Mouse (Mus musculus) neural tube, embryonic 13.5 days (tissue): ENCODE data around the gene Fkbp15. TPM values are rescaled to one million over a fixed set of nuclear protein-coding genes. Genes with fewer than 3 reads are reported as not detected.
"Not testable (repeated sequence)": the region's sequence is repeated elsewhere in the genome, so short reads cannot be mapped to it uniquely, and the experiment has no call there.

ENCODE experiments used
- ATAC-seq: fragments of 200-750 bp; cut with Nextera tagmentation; 2 replicates; pipeline ENCODE4 v1.8.0; 2017; ENCODE audit warnings: low read depth, mild to moderate bottlenecking, moderate TSS enrichment, moderate library complexity
- H3K27ac ChIP-seq: fragments of 300-500 bp; sonication (generic); replicated peaks from 2 replicates; pipeline ENCODE4 v1.5.1; 2015; ENCODE audit warnings: moderate library complexity, mild to moderate bottlenecking, inconsistent platforms
- H3K27me3 ChIP-seq: fragments of 300-500 bp; sonication (generic); 2 replicates; pipeline ENCODE4 v1.6.1; 2015; ENCODE audit warnings: mild to moderate bottlenecking, inconsistent platforms
- H3K36me3 ChIP-seq: fragments of 300-500 bp; sonication (generic); 2 replicates; pipeline ENCODE4 v1.6.1; 2015; ENCODE audit warnings: mild to moderate bottlenecking, inconsistent platforms
- H3K4me1 ChIP-seq: fragments of 300-500 bp; sonication (generic); replicated peaks from 2 replicates; pipeline ENCODE4 v1.6.1; 2015; ENCODE audit warnings: inconsistent platforms
- H3K4me2 ChIP-seq: fragments of 300-500 bp; sonication (generic); 2 replicates; pipeline ENCODE4 v1.6.1; 2015; ENCODE audit warnings: inconsistent platforms, mild to moderate bottlenecking, moderate library complexity
- H3K4me3 ChIP-seq: fragments of 300-500 bp; sonication (generic); 2 replicates; pipeline ENCODE4 v1.5.1; 2015; ENCODE audit warnings: mild to moderate bottlenecking, inconsistent platforms
- H3K9ac ChIP-seq: fragments of 300-500 bp; sonication (generic); 2 replicates; pipeline ENCODE4 v1.6.1; 2015; ENCODE audit warnings: moderate library complexity, mild to moderate bottlenecking, inconsistent platforms
- H3K9me3 ChIP-seq: fragments of 300-500 bp; sonication (generic); 2 replicates; pipeline ENCODE4 v1.6.1; 2016; ENCODE audit warnings: inconsistent platforms
- WGBS: fragments of 180-500 bp; shearing (Covaris S2); methylation state at CpG from one replicate; pipeline ENCODE4 v1.1.7; 2015; 5-methylcytosine and 5-hydroxymethylcytosine counted together
- polyA plus RNA-seq: library from polyadenylated mRNA; unstranded; fragments of >200 nt; fragmentation: Nextera tagmentation; extraction: Ambion mirVana; gene quantifications from 2 replicates; pipeline ENCODE4 v1.2.1, GENCODE M21; 2015

Gene Fkbp15
- polyA plus RNA-seq, 1 experiment from 2014 or later, result 24.8 TPM

DNA sequence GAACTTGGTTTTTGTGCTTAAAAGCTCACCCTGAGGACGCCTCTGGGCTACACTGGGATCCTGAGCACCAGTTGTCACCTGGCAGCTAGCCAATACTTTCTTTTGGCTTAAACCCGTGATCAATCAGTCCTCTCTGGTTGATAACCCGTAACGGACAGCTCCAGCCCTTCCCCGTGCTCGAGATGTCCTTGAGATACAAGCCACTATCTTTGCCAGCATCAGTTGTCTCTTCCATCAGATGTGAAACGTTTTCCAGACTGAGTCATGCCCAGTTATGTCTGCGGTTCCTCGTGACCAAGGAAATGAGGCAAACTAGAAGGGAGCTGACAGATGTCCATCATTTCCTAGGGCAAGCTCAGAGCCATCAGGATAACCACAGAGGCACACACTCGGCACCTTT, 93.2 kb downstream of the Fkbp15 start:
- H3K4me1 ChIP-seq, result no peaks in the 10 kb centered on the region
- ATAC-seq, result no peak
- 81% methylated on average over 10 of the region's 10 CpGs for WGBS
- H3K27ac ChIP-seq, result no peak overlapping the region
- H3K9ac ChIP-seq, result no peak overlapping the region
- no peaks in the 10 kb centered on the region for H3K27me3 ChIP-seq
- H3K4me2 ChIP-seq, result no peak overlapping the region
- H3K9me3 ChIP-seq, result no peaks in the 10 kb centered on the region
- no peak overlapping the region for H3K4me3 ChIP-seq
- no peaks in the 10 kb centered on the region for H3K36me3 ChIP-seq

GRCm38 (mm10) chr4:62266016-62266415, 94.3 kb downstream of the Fkbp15 start:
- H3K27ac ChIP-seq, H3K9me3 ChIP-seq, H3K36me3 ChIP-seq, H3K4me1 ChIP-seq, H3K4me3 ChIP-seq, H3K4me2 ChIP-seq, ATAC-seq, H3K27me3 ChIP-seq, H3K9ac ChIP-seq: not testable (repeated sequence)
- WGBS, result 84% methylated on average over 7 of the region's 7 CpGs

- no peak overlapping the region for H3K4me2 ChIP-seq
- H3K9ac ChIP-seq, result no peak overlapping the region
- H3K36me3 ChIP-seq, result no peaks in the 10 kb centered on the region
- no peaks in the 10 kb centered on the region for H3K27me3 ChIP-seq
- ATAC-seq, result no peak
- H3K4me1 ChIP-seq, result no peaks in the 10 kb centered on the region
- 56% methylated on average over 10 of the region's 10 CpGs for WGBS
- H3K27ac ChIP-seq, result no peak overlapping the region
- no peaks in the 10 kb centered on the region for H3K9me3 ChIP-seq
- H3K4me3 ChIP-seq, result no peak overlapping the region
Measured at GRCm38 (mm10) chr4:62265154-62265836, 95.1 kb downstream of the Fkbp15 start.

GRCm38 (mm10) chr4:62263133-62263844, 97.1 kb downstream of the Fkbp15 start:
- no peaks in the 10 kb centered on the region for H3K4me1 ChIP-seq
- H3K36me3 ChIP-seq, result no peaks in the 10 kb centered on the region
- no peak overlapping the region for H3K4me3 ChIP-seq
- H3K27ac ChIP-seq, result no peak overlapping the region
- ATAC-seq, result no peak
- H3K27me3 ChIP-seq, result no peaks in the 10 kb centered on the region
- H3K4me2 ChIP-seq, result no peak overlapping the region
- WGBS, result 34% methylated on average over 7 of the region's 7 CpGs
- H3K9me3 ChIP-seq, result no peaks in the 10 kb centered on the region
- no peak overlapping the region for H3K9ac ChIP-seq

DNA sequence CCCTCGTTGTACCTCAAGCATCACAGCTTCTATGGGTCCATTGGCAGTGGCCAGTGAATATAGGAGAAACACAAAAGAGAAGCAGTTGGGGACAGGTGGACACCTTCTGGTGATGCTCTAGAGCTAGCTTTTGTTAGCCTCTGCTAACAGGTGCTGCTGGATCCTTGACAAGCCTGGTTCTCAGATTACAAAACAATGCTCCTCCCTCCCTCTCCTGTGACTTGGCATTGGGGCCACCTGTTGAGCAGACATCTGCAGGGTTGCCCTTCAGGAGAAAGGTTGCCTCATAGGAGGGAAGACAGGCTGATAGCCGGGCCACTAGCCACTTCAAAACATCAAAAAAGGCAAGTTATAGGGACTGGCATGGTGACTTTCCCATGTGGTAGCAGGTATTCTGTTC, 98.1 kb downstream of the Fkbp15 start, which contains the start of gene Slc31a2:
Slc31a2 (plus strand) TSS at position 287 of the 400 bp plus-strand sequence.
- Histone ChIP-seq H3K9ac (no peak within 1 kb of the TSS), H3K4me1 (no peaks in the 10 kb centered on the region), H3K4me3 (no peak within 1 kb of the TSS), H3K9me3 (no peaks in the 10 kb centered on the region), H3K4me2 (no peak within 1 kb of the TSS), H3K27me3 (no peaks in the 10 kb centered on the region), H3K27ac (no peak within 1 kb of the TSS), H3K36me3 (no peaks in the 10 kb centered on the region)
- WGBS, result 59% methylated on average over 2 of the region's 2 CpGs
- no peak for ATAC-seq

- Histone ChIP-seq H3K27ac (no peak overlapping the region), H3K9ac (no peak overlapping the region), H3K27me3 (no peaks in the 10 kb centered on the region), H3K4me1 (no peaks in the 10 kb centered on the region), H3K4me3 (no peak overlapping the region), H3K4me2 (no peak overlapping the region), H3K36me3 (no peaks in the 10 kb centered on the region), H3K9me3 (no peaks in the 10 kb centered on the region)
- no peak for ATAC-seq
- WGBS, result 36% methylated on average over 8 of the region's 8 CpGs
Measured at GRCm38 (mm10) chr4:62256931-62257330, 103.4 kb downstream of the Fkbp15 start.

DNA sequence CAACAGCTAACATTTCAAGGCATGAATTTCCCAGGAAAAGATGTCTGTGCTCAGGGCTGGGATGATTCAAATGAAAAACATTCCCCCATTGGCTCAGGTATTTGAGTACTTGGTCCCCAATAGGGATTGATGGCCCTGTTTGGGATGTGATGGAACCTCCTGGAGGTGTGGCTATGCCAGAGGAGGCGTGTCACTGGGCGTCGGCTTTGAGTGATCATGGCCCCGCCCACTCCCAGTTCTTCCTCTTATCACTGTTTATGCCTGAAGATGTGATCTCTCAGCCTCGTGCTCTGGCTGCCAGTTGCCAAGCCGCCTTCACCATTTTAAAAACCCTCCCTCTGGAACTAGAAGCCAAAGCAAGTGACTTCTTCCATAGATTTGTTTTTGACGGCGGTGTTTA, 105.8 kb downstream of the Fkbp15 start:
- no peak for ATAC-seq
- Histone ChIP-seq H3K4me2 (no peak overlapping the region), H3K9ac (no peak overlapping the region), H3K36me3 (no peaks in the 10 kb centered on the region), H3K27me3 (no peaks in the 10 kb centered on the region), H3K27ac (no peak overlapping the region), H3K4me3 (no peak overlapping the region), H3K4me1 (no peaks in the 10 kb centered on the region), H3K9me3 (no peaks in the 10 kb centered on the region)
- WGBS, result 71% methylated on average over 8 of the region's 8 CpGs

DNA sequence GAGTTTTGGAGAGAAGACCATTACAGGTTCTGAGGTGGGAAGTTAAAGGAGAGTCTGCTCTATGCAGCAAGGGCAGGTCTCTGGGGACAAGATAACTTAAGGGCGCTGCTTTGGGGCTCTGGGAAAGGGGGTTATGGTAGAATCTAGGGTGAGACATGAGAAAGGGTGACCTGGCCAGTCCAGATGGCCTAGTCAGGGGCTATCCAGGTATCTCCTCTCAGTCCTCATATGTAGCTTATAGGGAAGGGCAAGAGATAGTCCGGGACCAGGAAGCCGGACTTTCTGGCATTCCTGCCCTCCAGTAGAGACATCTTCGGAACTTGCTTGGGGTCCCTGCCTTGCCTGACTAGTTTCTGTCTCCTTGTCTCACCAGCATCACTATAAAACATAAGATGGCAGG, 108.6 kb downstream of the Fkbp15 start:
- no peaks in the 10 kb centered on the region for H3K9me3 ChIP-seq
- H3K27me3 ChIP-seq, result no peaks in the 10 kb centered on the region
- H3K4me1 ChIP-seq, result no peaks in the 10 kb centered on the region
- no peak overlapping the region for H3K4me3 ChIP-seq
- H3K27ac ChIP-seq, result no peak overlapping the region
- no peak for ATAC-seq
- H3K4me2 ChIP-seq, result no peak overlapping the region
- H3K36me3 ChIP-seq, result no peaks in the 10 kb centered on the region
- 89% methylated on average over 4 of the region's 4 CpGs for WGBS
- H3K9ac ChIP-seq, result no peak overlapping the region

DNA sequence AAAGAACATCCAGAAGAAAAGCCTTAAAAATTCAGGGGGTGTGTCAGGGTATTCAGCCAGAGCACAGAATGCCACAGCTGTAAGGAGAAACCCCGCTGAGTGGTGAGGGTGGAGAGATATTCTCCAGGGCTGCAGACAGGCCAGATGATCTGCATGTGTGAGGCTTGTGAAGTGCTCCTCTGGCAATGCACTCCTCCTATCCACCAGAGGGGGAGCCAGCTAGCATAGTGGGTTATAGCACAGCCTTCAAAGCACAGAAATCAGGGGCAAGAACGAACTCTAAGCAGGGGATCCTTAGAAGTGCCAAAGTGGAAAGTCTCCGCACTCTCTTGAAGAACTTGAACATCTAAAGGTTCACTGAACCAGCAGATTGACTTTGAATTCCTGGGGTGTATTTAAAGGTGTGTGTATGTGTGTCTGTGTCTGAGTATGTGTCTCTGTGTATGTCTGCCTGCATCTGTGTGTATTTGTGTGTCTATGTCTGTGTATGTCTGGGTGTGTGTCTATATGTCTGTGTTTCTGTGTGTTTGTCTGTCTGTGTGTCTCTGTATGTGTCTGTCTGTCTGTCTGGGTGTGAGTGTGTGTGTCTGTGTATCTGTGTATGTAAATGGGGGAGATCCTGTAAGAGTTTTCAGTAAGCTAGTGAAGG, 109.3 kb downstream of the Fkbp15 start:
- H3K4me2 ChIP-seq, result no peak overlapping the region
- H3K27me3 ChIP-seq, result no peaks in the 10 kb centered on the region
- no peaks in the 10 kb centered on the region for H3K36me3 ChIP-seq
- 35% methylated on average over 3 of the region's 3 CpGs for WGBS
- no peak overlapping the region for H3K9ac ChIP-seq
- no peak overlapping the region for H3K27ac ChIP-seq
- no peak overlapping the region for H3K4me3 ChIP-seq
- H3K4me1 ChIP-seq, result no peaks in the 10 kb centered on the region
- no peak for ATAC-seq
- H3K9me3 ChIP-seq, result no peaks in the 10 kb centered on the region

Other genes with a start within 250 kb of the Fkbp15 start
- gene Mup21, start 209.7 kb downstream of the Fkbp15 start, polyA plus RNA-seq, result not detected in 2 replicates
- gene Zfp37, start 129.5 kb downstream of the Fkbp15 start, polyA plus RNA-seq, result 24.9 and 30.6 TPM in 2 replicates
- gene Slc31a2, start 98.0 kb downstream of the Fkbp15 start, polyA plus RNA-seq, result 17.7 and 18.1 TPM in 2 replicates
- gene Slc31a1, start 179 bp upstream of the Fkbp15 start, polyA plus RNA-seq, result 34.6 and 35.0 TPM in 2 replicates
- gene Cdc26, start 48.1 kb upstream of the Fkbp15 start, polyA plus RNA-seq, result 98.8 and 108 TPM in 2 replicates
- 17.1 and 17.9 TPM in 2 replicates for gene Prpf4, start 48.2 kb upstream of the Fkbp15 start, polyA plus RNA-seq
- gene Rnf183, start 74.7 kb upstream of the Fkbp15 start, polyA plus RNA-seq, result 0.18 TPM in 1 of 2 replicates, not detected in the other
- 5.7 and 6.8 TPM in 2 replicates for gene Wdr31, start 110.3 kb upstream of the Fkbp15 start, polyA plus RNA-seq
- gene Bspry, start 119.5 kb upstream of the Fkbp15 start, polyA plus RNA-seq, result 0.74 and 0.80 TPM in 2 replicates
- gene Hdhd3, start 142.9 kb upstream of the Fkbp15 start, polyA plus RNA-seq, result 13.1 and 14.2 TPM in 2 replicates
- 49.8 and 58.8 TPM in 2 replicates for gene Alad, start 159.4 kb upstream of the Fkbp15 start, polyA plus RNA-seq
- 61.8 and 63.1 TPM in 2 replicates for gene Pole3, start 164.5 kb upstream of the Fkbp15 start, polyA plus RNA-seq
- 0.70 and 0.87 TPM in 2 replicates for gene 4933430I17Rik, start 164.8 kb upstream of the Fkbp15 start, polyA plus RNA-seq
- gene Rgs3, start 199.3 kb upstream of the Fkbp15 start, polyA plus RNA-seq, result 71.4 and 79.0 TPM in 2 replicates